Mouse (Mus musculus) cortical plate, adult 2 months (tissue): ENCODE measurements around the gene Rarg. TPM values are rescaled to one million over a fixed set of nuclear protein-coding genes. Genes with fewer than 3 reads are reported as not detected.

Experiments
- H3K27ac ChIP-seq: fragments of 200-500 bp; 2 replicates; pipeline ENCODE4 v1.5.1; 2012; ENCODE audit warnings: low read length, control low read depth, inconsistent platforms; ENCODE audit not compliant: insufficient read depth
- H3K4me1 ChIP-seq: fragments of 200-500 bp; 2 replicates; pipeline ENCODE4 v1.6.1; 2011; ENCODE audit warnings: low read length; ENCODE audit not compliant: control insufficient read depth, insufficient read depth
- H3K4me3 ChIP-seq: fragments of 200-500 bp; 2 replicates; pipeline ENCODE4 v1.5.1; 2011; ENCODE audit warnings: mild to moderate bottlenecking, low read length, control low read depth; ENCODE audit not compliant: insufficient read depth
- CTCF ChIP-seq: fragments of 200-500 bp; IDR thresholded peaks from 2 replicates; pipeline ENCODE4 v1.5.1; 2011; ENCODE audit warnings: mild to moderate bottlenecking, control low read depth, low read length; ENCODE audit not compliant: insufficient read depth; ENCODE audit errors: extremely low read depth
- POLR2A ChIP-seq: fragments of 200-500 bp; IDR thresholded peaks from 2 replicates; pipeline ENCODE4 v1.6.1; 2011; ENCODE audit warnings: mild to moderate bottlenecking, low read length, control low read depth; ENCODE audit not compliant: insufficient read depth; ENCODE audit errors: extremely low read depth
- polyA plus RNA-seq: library from polyadenylated mRNA; depleted of rRNA; stranded (reverse); fragments of >200 nt; gene quantifications from 2 replicates; pipeline ENCODE4 v1.2.3, GENCODE M21; 2012; rRNA removed

The Rarg gene
- 11.3 and 12.3 TPM in 2 replicates for polyA plus RNA-seq

DNA sequence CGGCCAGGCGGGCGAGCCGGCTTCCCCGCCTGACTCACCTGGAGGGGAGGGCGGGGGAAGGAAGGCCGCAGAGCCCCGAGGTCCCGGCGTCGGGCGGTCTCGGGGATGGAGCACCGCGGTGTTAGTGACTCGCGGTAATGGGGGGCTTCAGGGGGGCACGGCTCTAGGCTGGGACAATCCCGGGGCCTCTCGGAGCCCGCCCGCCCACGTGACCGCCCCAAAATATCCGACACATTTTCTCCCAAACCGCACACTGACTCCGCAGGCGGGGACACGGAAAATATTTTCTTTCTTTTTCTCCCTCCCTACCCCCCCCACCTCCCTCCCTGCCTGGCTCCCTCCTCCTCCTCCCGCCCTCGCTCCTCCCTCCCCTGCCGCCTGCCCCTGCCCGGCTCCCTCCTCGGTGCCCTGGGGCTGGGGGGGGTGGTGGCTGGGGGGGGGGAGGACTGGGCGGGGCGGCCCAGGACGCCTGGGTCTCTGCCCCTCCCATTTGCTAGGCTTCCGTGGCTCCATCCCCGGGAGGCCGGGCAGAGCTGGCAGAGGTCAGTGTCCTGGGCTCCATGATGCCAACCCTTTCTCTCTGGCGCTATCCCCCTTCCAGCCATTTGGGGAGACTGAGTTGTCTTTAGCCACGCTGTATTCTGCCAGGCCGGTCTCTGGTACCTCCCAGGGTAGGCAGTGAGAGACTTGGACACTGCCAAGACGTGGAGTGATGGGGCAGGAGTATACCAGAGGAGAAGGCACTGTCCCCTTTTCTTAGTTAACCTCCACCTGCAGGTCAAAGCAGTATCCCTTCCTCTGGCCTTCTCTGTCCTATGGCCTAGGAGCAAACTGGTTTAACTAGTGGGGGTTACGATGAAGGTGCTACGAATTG, at the start of gene Rarg:
Rarg (minus strand) TSS at position 316 of the 874 bp plus-strand sequence.
- H3K4me1 ChIP-seq, result peaks cover 6% of the 10 kb centered on the region
- peak within 1 kb of the TSS; percentile 75 for H3K27ac ChIP-seq
- peak within 1 kb of the TSS; percentile 65 for H3K4me3 ChIP-seq
- TF ChIP-seq CTCF, result no peak
- TF ChIP-seq POLR2A, result no peak

DNA sequence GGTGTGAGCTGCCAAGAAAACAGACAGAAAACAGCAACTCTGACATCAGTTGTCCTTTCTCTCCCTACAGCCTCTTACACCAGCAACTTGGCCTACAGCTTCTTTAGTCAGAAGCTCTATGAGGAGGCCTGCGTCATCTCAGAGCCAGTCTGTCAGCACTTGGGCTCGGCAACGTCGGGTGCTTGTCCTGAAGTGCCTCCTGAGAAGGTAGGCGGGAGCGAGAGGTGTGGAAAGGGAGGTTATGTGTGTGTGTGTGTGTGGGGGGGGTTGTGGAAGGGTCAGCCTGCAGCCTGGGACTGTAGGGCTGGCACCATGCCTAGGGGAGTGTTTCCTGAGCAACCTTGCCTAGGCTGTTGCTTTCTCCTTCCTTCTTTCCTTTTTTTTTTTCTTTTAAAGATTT, 45.2 kb upstream of the Rarg start:
- Histone ChIP-seq H3K4me3 (no peak overlapping the region), H3K27ac (no peak overlapping the region), H3K4me1 (no peaks in the 10 kb centered on the region)
- TF ChIP-seq CTCF (no peak), POLR2A (no peak)

DNA sequence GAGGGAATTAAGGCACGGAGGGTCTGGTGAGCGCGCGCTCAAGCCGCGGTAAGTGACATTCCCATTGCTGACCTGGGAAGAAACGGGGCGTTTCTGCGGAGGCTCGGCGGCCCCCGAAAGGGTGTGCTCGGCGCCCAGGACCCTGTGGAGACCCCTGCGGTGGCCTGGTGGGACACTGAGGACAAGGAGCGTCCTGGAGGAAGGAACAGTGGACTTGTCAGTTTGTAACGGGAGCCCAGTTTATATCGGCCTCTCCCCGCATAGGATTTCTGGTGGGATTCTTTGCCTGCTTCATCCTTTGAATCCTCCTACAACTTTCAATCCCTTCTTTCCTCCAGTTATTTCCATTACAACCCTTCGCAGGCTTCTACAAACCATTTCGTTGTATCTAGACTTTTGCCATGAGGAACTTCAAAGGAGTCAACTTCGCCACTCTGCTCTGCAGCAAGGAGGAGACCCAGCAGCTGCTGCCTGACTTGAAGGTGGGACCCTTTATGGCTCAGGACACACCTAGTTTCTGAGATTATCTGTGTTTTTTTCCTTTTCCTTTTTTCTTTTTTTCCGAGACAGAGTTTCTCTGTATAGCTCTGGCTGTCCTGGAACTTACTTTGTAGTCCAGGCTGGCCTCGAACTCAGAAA, 39.2 kb upstream of the Rarg start:
- TF ChIP-seq CTCF, result no peak
- no peak for TF ChIP-seq POLR2A

DNA sequence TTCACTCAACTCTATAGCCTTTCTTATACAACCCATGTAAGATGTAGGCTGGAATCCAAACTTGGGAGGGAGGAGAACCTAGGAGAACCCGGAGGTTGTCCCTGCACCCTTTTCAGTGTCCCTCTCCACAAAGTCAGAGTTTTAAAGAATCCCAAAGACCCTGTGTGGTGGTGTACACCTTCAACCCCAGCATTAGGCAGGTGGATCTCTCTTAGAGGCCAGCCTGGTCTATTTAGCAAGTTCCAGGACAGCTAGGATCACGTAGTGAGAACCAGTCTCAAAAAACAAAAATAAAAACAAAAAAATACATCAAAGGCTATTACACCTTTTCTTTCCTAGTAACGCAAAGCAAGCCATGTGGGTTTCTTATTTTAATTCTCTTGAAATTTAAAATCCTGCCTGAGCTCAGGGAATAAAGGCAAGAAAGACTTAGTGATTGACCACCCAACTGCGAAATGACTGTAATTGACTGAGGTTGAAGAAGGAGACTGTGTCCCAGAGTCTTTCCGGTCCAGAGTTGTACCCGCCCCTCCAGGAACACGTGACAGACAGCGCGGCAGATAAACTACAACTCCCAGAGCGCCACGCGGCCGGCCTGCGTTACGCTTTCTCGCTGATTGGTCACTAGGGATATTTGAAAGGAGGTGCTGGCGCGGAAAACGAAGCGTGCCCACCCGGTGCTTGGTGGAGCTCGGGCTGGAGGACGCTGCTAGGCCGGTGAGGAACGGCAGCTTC, 38.5 kb upstream of the Rarg start, which contains the start of gene Espl1:
Espl1 (plus strand) TSS at position 634 of the 735 bp plus-strand sequence.
- Histone ChIP-seq H3K4me3 (peak within 1 kb of the TSS; percentile 36), H3K4me1 (no peaks in the 10 kb centered on the region; the same call in 1 of the 2 replicates), H3K27ac (no peak within 1 kb of the TSS)
- TF ChIP-seq POLR2A (peak; percentile 84), CTCF (no peak)

More for the DNA sequence above, 39.2 kb upstream of the Rarg start:
- H3K27ac ChIP-seq, result no peak overlapping the region
- H3K4me1 ChIP-seq, result no peaks in the 10 kb centered on the region; the same call in 1 of the 2 replicates
- H3K4me3 ChIP-seq, result peak overlapping the region; percentile 36

DNA sequence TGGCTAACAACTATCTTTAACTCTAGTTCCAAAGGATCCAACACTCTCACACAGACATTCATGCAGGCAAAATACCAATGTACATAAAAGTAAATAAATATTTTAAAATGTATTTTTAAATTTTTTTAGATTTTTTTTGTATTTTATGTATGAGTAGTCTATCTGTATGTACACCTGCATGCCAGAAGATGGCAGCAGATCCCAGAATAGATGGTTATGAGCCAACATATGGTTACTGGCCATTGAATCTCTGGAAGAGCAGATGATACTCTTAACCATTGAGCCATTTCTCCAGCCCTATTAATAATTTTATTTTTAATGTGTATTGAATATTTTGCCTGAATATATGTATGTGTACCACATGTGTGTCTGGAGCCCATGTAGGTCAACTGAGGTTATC, 30.1 kb upstream of the Rarg start:
- TF ChIP-seq CTCF (peak; percentile 28; the same call in 1 of the 2 replicates), POLR2A (no peak)
- Histone ChIP-seq H3K4me1 (no peaks in the 10 kb centered on the region), H3K4me3 (no peak overlapping the region), H3K27ac (no peak overlapping the region)

DNA sequence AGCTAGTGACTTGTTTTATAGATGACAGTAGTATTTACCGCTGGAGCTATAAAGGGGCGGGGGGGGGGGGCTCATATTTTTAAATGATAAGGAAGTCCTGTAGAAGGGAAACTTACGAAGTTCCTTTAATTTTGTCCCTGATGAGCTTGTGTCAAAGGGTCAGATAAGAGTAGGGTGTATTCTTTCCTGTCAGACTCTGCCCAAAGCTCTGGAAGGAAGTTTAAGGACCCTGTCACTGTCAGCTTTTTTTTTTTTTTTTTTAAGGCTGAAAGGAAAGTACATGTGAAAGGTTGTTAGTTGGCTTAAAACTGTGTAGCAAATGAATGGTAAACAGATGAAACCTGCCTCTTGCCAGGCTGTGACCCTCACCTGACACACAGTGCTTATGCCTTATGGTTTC, 26.3 kb upstream of the Rarg start:
- no peak overlapping the region for H3K27ac ChIP-seq
- H3K4me1 ChIP-seq, result 0 out of 2 replicates have a peak, but pooled peaks cover 2% of the 10 kb centered on the region
- TF ChIP-seq POLR2A (no peak), CTCF (no peak)
- no peak overlapping the region for H3K4me3 ChIP-seq

DNA sequence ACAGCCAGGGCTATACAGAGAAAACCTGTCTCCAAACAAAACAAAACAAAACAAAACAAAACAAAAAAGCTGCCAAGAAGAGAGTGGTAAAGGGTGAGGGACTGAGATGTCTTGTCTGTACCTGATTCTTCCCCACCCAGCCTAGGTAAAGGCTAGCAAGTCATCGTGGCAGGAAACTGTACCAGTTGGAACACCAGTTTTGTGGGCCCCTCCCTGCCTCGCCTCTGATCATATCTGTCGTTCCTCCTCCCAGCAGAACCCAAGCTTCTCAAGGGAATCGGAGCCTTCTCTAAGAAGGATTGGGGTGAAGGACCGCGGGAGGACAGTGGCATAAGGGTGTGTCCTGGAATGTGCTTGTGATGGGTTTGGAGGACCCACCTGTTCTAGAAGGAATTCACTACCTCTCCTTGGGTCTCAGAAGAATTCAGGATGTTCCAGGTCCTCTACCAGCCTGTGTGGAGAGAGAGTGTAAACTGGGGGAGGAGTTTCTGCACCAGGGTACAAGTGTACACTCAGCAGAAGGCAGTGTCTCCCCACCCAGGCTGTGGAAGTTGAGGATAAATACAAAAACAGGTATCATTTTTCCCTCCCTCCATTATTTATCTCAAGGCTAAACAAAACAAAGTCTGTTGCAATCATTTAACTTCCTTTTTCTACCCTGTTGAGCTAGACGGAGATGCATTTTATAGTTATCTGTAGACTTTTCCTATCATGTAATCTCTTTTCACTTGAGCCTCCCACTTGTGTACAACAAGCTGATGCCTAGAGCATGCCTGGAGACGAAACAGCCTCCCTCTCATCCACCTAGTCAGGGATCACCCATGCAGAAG, 25.4 kb upstream of the Rarg start:
- TF ChIP-seq POLR2A (no peak), CTCF (no peak)
- H3K27ac ChIP-seq, result no peak overlapping the region
- 0 out of 2 replicates have a peak, but pooled peaks cover 2% of the 10 kb centered on the region for H3K4me1 ChIP-seq
- H3K4me3 ChIP-seq, result no peak overlapping the region

DNA sequence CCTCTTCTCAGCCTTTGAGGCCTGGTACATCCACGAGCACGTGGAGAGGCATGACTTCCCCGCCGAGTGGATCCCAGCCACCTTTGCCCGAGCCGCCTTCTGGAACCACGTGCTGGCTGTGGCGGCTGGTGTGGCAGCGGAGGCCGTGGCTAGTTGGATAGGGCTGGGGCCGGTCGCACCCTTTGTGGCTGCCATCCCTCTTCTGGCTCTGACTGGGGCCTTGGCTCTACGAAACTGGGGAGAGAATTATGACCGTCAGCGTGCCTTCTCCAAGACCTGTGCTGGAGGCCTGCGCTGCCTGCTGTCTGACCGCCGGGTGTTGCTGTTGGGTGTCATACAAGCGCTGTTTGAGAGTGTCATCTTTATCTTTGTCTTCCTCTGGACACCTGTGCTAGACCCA, 23.3 kb upstream of the Rarg start:
- H3K27ac ChIP-seq, result no peak overlapping the region
- peak overlapping the region; percentile 90; the same call in 1 of the 2 replicates for H3K4me3 ChIP-seq
- TF ChIP-seq CTCF (no peak), POLR2A (no peak)
- 0 out of 2 replicates have a peak, but pooled peaks cover 2% of the 10 kb centered on the region for H3K4me1 ChIP-seq
